Mouse (Mus musculus): ENCODE data around the gene Lrrc75a. TPM values are rescaled to one million over a fixed set of nuclear protein-coding genes. Genes with fewer than 3 reads are reported as not detected.

The Lrrc75a gene
- polyA plus RNA-seq, 1 experiment = 29.0 TPM

DNA sequence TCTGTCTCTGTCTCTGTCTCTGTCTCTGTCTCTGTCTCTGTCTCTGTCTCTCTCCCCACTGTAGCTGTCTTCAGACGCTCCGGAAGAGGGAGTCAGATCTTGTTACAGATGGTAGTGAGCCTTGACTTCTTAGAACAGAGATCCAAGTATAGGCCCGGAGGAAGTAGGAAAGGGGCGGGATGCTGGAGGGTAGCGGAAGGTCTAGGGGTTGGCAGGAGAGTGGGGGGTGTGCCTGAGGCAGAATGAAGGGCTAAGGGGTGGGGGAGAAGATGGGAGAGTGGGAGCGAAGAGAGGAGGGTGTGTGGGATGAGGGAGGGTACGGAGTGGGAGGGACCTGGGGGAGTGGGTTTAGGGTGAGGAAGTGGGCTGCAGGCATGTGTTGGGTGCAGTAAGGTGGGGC, 82.6 kb downstream of the Lrrc75a start:
- 51% methylated on average over 7 of the region's 7 CpGs for WGBS
- TF ChIP-seq POLR2A (IDR thresholded peaks at IDR 0.05; ENCODE audit: borderline replicate concordance, extremely low read depth, low read depth, low read length) (no peak), CTCF (IDR thresholded peaks at IDR 0.05; ENCODE audit: insufficient read depth, low read length) (no peak)
- Histone ChIP-seq H3K4me1 (ENCODE audit: control insufficient read depth, insufficient read depth, low read length) (no peaks in the 10 kb centered on the region), H3K4me3 (replicated peaks; ENCODE audit: extremely low read depth, low read depth, low read length) (no peak overlapping the region)
- DNase-seq = no peak

DNA sequence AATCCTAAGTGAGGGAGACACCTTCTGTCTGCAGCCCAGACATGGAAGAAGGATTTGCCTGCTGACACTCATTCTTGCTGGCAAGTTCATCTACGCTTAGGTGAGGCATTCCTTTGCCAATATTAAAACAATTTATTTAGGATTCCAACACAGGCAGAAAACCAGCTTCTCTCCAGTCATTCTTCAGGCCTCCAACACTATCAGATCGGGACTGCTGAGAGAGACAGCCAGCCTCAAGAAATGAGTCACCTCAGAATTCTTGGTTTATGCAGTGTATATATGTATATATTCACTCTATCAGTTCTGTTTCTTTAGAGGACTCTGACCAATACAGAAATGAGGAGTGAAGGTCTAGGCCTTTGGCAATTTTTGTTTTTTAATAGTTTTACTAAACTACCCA, 84.7 kb downstream of the Lrrc75a start:
- Histone ChIP-seq H3K4me1 (ENCODE audit: control insufficient read depth, insufficient read depth, low read length) (peaks cover 5% of the 10 kb centered on the region), H3K4me3 (replicated peaks; ENCODE audit: extremely low read depth, low read depth, low read length) (no peak overlapping the region)
- no peak for TF ChIP-seq POLR2A (IDR thresholded peaks at IDR 0.05; ENCODE audit: borderline replicate concordance, extremely low read depth, low read depth, low read length)
- TF ChIP-seq CTCF (IDR thresholded peaks at IDR 0.05; ENCODE audit: insufficient read depth, low read length) = no peak
- no peak for DNase-seq
- 87% methylated on average over 2 of the region's 2 CpGs for WGBS

- TF ChIP-seq CTCF (IDR thresholded peaks at IDR 0.05; ENCODE audit: insufficient read depth, low read length) = no peak
- TF ChIP-seq POLR2A (IDR thresholded peaks at IDR 0.05; ENCODE audit: borderline replicate concordance, extremely low read depth, low read depth, low read length) = no peak
- 28% methylated on average over 43 of the region's 43 CpGs for WGBS
- H3K4me1 ChIP-seq (ENCODE audit: control insufficient read depth, insufficient read depth, low read length) = peaks cover 5% of the 10 kb centered on the region
- peak; percentile 29 for DNase-seq
- H3K4me3 ChIP-seq (replicated peaks; ENCODE audit: extremely low read depth, low read depth, low read length) = peak overlapping the region; percentile 82
These were observed 87.8 kb downstream of the Lrrc75a start for GRCm38 (mm10) chr11:62560463-62561016.

DNA sequence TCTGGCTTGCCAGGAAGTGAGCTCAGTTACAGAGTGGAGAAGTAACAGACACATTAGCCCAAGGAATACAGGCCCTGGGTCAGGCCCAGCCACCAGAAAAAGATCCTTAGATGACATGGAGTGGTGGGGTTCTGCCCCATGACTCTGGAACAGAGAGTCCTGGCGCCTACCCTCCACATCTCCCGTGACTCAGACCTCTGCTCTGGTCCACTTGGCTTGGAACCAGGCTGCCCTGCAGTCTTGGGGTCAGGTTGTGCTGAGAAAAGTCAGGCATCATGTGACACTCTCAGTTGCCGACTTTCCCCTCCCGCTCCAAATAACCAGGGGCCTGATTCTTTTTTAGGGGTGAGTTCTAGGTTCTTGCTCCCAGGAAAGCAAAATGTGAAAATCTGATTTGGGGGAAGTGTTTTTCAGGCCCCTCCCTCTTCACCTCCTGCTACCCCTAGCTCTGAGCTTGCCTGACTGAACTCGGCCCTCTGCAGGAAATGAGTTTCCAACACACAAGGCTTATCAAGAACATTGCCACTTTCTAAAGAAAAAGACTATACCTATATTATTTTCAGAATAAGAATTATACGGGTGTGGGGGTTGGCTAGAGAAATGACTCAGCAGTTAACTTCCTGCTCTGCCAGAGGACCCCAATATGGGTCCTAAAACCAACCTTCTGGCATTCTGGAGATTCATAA, 89.2 kb downstream of the Lrrc75a start:
- Histone ChIP-seq H3K4me1 (ENCODE audit: control insufficient read depth, insufficient read depth, low read length) (peaks cover 17% of the 10 kb centered on the region), H3K4me3 (replicated peaks; ENCODE audit: extremely low read depth, low read depth, low read length) (no peak overlapping the region)
- no peak for TF ChIP-seq CTCF (IDR thresholded peaks at IDR 0.05; ENCODE audit: insufficient read depth, low read length)
- no peak for TF ChIP-seq POLR2A (IDR thresholded peaks at IDR 0.05; ENCODE audit: borderline replicate concordance, extremely low read depth, low read depth, low read length)
- 37% methylated on average over 6 of the region's 6 CpGs for WGBS
- no peak for DNase-seq

DNA sequence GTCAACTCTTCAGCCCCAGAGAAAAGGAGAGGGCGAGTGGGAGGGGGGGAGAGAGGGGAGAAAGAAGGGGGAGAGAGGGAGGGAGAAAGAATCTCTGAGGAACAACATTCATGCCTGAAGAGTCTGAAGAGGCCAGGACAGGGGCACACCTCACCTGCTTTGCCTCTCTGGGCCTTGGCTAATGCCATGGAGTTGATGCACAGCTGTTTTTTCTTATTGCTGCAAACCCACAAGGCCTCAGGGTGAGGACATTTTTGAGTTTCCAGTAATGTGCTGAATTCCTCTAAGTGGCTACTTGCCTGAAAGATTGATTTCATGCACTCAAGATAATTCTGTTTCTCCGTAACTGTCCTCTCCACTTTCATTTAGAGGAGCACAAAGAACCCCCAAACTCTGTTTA, 90.2 kb downstream of the Lrrc75a start:
- 63% methylated on average over 2 of the region's 2 CpGs for WGBS
- DNase-seq = no peak
- Histone ChIP-seq H3K4me3 (replicated peaks; ENCODE audit: extremely low read depth, low read depth, low read length) (no peak overlapping the region), H3K4me1 (ENCODE audit: control insufficient read depth, insufficient read depth, low read length) (peaks cover 17% of the 10 kb centered on the region)
- TF ChIP-seq CTCF (IDR thresholded peaks at IDR 0.05; ENCODE audit: insufficient read depth, low read length) (no peak), POLR2A (IDR thresholded peaks at IDR 0.05; ENCODE audit: borderline replicate concordance, extremely low read depth, low read depth, low read length) (no peak)

DNA sequence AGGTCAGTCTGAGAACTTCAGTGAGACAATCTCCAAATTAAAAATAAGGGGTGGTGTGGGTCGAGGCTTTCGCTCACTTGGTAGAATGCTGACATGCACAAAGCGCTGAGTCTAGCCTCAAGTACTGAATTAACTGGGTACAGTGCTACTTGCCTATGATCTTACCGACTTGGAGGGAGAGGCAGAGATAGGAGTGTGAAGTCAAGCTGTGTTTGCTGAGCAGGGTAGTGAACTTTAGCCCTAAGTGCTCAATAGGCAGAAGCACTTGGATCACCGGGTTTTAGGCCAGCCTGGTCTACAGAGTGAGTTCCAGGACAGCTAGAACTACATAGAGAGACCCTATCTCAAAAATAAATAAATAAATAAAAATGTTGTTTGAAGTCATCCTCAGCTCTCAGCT, 91.1 kb downstream of the Lrrc75a start:
- TF ChIP-seq CTCF (IDR thresholded peaks at IDR 0.05; ENCODE audit: insufficient read depth, low read length) (no peak), POLR2A (IDR thresholded peaks at IDR 0.05; ENCODE audit: borderline replicate concordance, extremely low read depth, low read depth, low read length) (no peak)
- Histone ChIP-seq H3K4me1 (ENCODE audit: control insufficient read depth, insufficient read depth, low read length) (peaks cover 17% of the 10 kb centered on the region), H3K4me3 (replicated peaks; ENCODE audit: extremely low read depth, low read depth, low read length) (no peak overlapping the region)
- no peak for DNase-seq
- WGBS = 58% methylated on average over 5 of the region's 5 CpGs

GRCm38 (mm10) chr11:62555896-62556412, 92.4 kb downstream of the Lrrc75a start:
- TF ChIP-seq POLR2A (IDR thresholded peaks at IDR 0.05; ENCODE audit: borderline replicate concordance, extremely low read depth, low read depth, low read length) = no peak
- TF ChIP-seq CTCF (IDR thresholded peaks at IDR 0.05; ENCODE audit: insufficient read depth, low read length) = no peak
- no peak for DNase-seq
- Histone ChIP-seq H3K4me1 (ENCODE audit: control insufficient read depth, insufficient read depth, low read length) (peaks cover 17% of the 10 kb centered on the region), H3K4me3 (replicated peaks; ENCODE audit: extremely low read depth, low read depth, low read length) (no peak overlapping the region)

- no peak for TF ChIP-seq CTCF (IDR thresholded peaks at IDR 0.05; ENCODE audit: insufficient read depth, low read length)
- no peak for TF ChIP-seq POLR2A (IDR thresholded peaks at IDR 0.05; ENCODE audit: borderline replicate concordance, extremely low read depth, low read depth, low read length)
- Histone ChIP-seq H3K4me1 (ENCODE audit: control insufficient read depth, insufficient read depth, low read length) (peaks cover 15% of the 10 kb centered on the region), H3K4me3 (replicated peaks; ENCODE audit: extremely low read depth, low read depth, low read length) (no peak overlapping the region)
- no peak for DNase-seq
These were observed 93.3 kb downstream of the Lrrc75a start for GRCm38 (mm10) chr11:62554934-62555517.

Other genes with a start within 250 kb of the Lrrc75a start
- gene Pigl, start 190.1 kb downstream of the Lrrc75a start, polyA plus RNA-seq (2012; rRNA removed) = 4.5 and 5.3 TPM in 2 replicates
- 80.7 and 92.5 TPM in 2 replicates for gene Ncor1, start 190.0 kb downstream of the Lrrc75a start, polyA plus RNA-seq (2012; rRNA removed)
- gene Cenpv, start 109.3 kb downstream of the Lrrc75a start, polyA plus RNA-seq (2012; rRNA removed) = 14.4 and 14.8 TPM in 2 replicates
- 1,478 and 1,739 TPM in 2 replicates for gene Ubb, start 97.4 kb downstream of the Lrrc75a start, polyA plus RNA-seq (2012; rRNA removed)
- gene Trpv2, start 74.0 kb downstream of the Lrrc75a start, polyA plus RNA-seq (2012; rRNA removed) = 19.6 and 21.8 TPM in 2 replicates
- 38.6 and 38.8 TPM in 2 replicates for gene Mmgt2, start 141 bp upstream of the Lrrc75a start, polyA plus RNA-seq (2012; rRNA removed)
- gene Zfp287, start 83.4 kb upstream of the Lrrc75a start, polyA plus RNA-seq (2012; rRNA removed) = 2.8 and 3.9 TPM in 2 replicates
- gene Gm10428, start 104.6 kb upstream of the Lrrc75a start, polyA plus RNA-seq (2012; rRNA removed) = not detected in 2 replicates
- gene Zfp286, start 140.9 kb upstream of the Lrrc75a start, polyA plus RNA-seq (2012; rRNA removed) = 0.54 and 1.1 TPM in 2 replicates
- 23.7 and 24.5 TPM in 2 replicates for gene Trim16, start 171.7 kb upstream of the Lrrc75a start, polyA plus RNA-seq (2012; rRNA removed)
- 0.38 and 0.84 TPM in 2 replicates for gene Fbxw10, start 198.5 kb upstream of the Lrrc75a start, polyA plus RNA-seq (2012; rRNA removed)
- 12.9 and 21.4 TPM in 2 replicates for gene Tvp23b, start 230.9 kb upstream of the Lrrc75a start, polyA plus RNA-seq (2012; rRNA removed)